Mouse (Mus musculus): Measurements from ENCODE around the gene Rnf187.

Gene Rnf187

DNA sequence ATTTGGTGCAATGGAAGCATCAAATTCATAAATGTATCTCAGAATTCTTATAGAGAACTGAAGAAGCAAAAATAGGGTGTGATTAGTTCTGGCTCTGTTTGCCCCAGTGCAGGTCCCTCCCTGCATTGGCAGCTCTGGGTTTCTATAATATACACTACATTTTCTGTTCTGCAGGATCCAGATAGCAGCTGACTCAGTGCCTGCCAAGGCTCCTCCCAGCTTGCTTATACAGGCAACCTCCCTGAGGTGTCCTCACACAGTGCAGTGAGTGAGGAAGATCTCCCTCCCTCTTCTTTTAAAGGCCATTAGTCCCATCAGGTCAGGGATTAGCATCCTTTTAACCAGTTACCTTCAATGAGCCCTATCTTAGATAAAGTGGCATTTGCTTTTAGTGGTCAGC, 37.6 kb downstream of the Rnf187 start:
- no peak for DNase-seq (ENCODE audit: low spot score in 2 of 2)

- no peak for DNase-seq (ENCODE audit: low spot score in 2 of 2)
These were observed 41.2 kb downstream of the Rnf187 start for GRCm38 (mm10) chr11:58897485-58897884.

DNA sequence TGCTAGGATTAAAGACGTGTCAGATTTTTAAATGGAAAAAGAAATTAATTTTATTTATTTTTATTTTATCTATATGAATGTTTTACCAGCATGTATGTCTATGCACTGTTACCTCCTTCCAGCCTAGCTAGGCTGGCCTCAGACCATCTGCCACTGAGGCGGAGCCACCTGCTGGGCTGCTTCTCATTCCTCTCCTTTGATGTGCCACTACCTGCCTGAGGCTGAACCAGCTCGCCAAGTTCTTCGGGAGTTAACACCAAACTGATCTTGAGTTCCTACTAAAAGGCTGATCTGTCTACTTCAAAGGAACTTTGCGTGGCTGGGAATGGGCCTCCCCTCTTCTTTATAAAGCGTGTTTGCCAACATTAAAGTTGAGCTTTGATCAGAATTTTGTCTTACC, 44.3 kb downstream of the Rnf187 start:
- no peak for DNase-seq (ENCODE audit: low spot score in 2 of 2)

DNA sequence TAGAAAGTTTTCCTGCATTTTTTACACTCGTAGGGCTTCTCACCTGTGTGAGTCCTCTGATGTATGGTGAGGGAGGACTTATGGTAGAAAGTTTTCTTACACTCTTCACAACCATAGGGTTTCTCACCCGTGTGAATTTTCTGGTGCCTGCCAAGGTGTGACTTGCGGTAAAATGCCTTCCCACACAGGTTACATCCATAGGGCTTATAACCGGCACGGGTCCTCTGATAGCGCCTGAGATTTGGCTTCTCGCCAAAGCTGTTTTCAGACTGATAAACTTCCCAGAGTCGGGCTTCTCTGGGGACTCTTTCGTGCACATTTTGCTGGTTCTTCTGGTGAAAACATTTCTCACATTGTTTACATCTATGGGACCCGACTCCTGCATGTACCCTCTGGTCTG, 48.2 kb downstream of the Rnf187 start:
- DNase-seq (ENCODE audit: low spot score in 2 of 2): no peak

DNA sequence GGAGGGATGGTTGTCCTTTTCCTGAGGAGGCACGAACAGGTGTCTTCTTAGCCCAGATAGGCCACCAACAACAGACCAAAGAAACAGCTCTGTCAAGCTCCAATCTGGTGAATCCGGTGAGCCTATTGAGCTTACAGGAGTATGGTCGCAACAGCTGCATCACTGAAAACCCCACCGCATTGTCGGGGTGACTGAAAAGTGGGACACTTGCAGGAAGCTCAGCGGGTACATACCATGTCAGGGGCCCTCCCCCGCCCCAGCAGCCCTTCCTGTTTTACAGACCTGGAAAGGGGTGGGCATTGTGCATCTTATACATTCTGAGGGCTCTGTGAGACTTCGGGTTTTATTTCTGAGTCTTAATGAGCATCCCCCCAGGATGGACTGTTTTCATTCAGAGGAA, 55.0 kb downstream of the Rnf187 start:
- DNase-seq (ENCODE audit: low spot score in 2 of 2): no peak
